Mouse (Mus musculus) C2C12 (cell line): ENCODE measurements around the gene Lrrc4c.

Source experiments
- CTCF ChIP-seq: IDR thresholded peaks from one replicate; pipeline ENCODE4 v1.5.1; 2011; ENCODE audit not compliant: control insufficient read depth, insufficient read depth, insufficient read length
- FOSL1 ChIP-seq: IDR thresholded peaks from one replicate; pipeline ENCODE4 v1.8.0; 2011; ENCODE audit warnings: mild to moderate bottlenecking, low read length; ENCODE audit not compliant: poor library complexity, insufficient read depth, severe bottlenecking
- MAX ChIP-seq: IDR thresholded peaks from one replicate; pipeline ENCODE4 v1.6.1; 2011; ENCODE audit warnings: mild to moderate bottlenecking, control low read depth
- MYOD1 ChIP-seq: IDR thresholded peaks from one replicate; pipeline ENCODE4 v1.6.1; 2011; ENCODE audit warnings: low read depth; ENCODE audit not compliant: control insufficient read depth, insufficient read length
- MYOG ChIP-seq: IDR thresholded peaks from one replicate; pipeline ENCODE4 v1.6.1; 2011; ENCODE audit not compliant: control insufficient read depth, insufficient read length; ENCODE audit errors: extremely low read depth
- USF1 ChIP-seq: IDR thresholded peaks from one replicate; pipeline ENCODE4 v1.6.1; 2011; ENCODE audit warnings: low read depth, mild to moderate bottlenecking, control low read depth, moderate library complexity

DNA sequence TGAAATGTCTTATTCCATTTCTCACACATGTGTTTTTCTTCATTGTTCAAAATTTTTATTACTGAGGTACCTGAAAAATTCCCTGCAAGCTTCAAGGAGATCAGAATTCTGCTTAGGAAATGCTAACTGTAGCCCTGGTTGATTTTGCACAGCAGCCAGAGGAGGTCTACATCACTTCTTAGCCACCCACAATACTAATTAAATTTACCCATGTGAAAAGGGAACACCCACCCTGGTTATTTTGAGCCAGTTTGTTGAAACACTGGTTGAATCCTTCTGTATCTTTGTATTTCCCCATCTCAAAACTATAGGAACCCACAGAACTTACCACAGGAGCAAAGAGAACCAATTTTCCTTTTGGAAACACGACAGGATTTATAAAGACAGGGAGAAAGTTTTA, 191.0 kb downstream of the Lrrc4c start:
- no peak for TF ChIP-seq CTCF
- no peak for TF ChIP-seq MYOD1
- no peak for TF ChIP-seq MYOG
- TF ChIP-seq FOSL1 = no peak
- TF ChIP-seq USF1 = no peak
- no peak for TF ChIP-seq MAX
